Mouse (Mus musculus) induced T-regulatory cell, adult 2 months (primary cell): Measurements from ENCODE around the gene Rad51b.

ENCODE experiments used
- DNase-seq: peaks from one replicate; pipeline ENCODE4 v3.0.0-alpha.2; 2012; ENCODE audit warnings: low read depth

Rad51b gene

DNA sequence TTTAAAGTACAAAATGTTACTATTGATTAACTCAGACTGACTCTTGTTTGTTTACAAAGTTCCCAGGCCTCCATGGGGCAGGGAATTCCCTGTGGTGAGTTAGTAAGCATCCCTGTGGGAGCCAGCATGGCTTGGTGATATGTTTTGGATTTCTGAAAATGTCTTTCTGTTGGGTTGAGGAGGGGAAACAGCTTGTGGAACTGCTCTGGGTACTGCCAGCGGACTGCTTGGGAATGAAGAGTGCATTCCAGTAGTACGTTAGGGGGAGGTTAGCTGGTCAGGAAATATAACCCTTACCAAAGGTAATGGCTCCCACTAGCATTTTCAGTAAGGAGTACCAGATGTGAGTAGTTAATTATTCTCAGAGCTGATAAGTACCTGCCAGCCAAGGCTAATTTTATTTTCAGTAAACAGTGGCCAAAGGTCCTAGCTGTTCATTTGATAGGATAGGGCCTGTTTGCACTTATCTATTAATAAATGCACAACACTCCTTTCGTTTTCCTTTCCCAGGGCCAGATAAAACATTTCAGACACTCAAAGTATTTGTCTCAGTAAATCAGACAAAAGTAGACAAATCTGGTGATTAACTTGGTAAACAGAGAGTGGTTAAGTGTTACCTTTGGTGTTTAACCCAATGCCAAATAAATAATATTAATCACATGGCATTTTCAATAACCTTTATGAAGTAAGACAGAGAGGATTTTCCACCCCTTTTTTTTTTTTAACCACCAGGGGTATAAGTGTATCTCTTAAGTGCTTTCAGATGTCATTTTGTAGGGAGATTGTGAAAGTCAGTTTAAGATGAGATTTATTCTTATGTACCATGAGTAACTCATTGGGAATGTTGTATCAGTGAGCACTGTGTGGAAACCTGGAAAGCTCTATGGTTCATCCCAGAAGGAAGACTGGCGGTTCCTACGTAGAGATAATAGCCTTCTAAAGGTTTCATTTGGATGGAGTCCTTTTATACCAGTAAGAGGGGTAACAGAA is 235.0 kb downstream of the Rad51b start:
- DNase-seq = no peak

GRCm38 (mm10) chr12:79534778-79535177 is 237.7 kb downstream of the Rad51b start:
- DNase-seq = no peak

DNA sequence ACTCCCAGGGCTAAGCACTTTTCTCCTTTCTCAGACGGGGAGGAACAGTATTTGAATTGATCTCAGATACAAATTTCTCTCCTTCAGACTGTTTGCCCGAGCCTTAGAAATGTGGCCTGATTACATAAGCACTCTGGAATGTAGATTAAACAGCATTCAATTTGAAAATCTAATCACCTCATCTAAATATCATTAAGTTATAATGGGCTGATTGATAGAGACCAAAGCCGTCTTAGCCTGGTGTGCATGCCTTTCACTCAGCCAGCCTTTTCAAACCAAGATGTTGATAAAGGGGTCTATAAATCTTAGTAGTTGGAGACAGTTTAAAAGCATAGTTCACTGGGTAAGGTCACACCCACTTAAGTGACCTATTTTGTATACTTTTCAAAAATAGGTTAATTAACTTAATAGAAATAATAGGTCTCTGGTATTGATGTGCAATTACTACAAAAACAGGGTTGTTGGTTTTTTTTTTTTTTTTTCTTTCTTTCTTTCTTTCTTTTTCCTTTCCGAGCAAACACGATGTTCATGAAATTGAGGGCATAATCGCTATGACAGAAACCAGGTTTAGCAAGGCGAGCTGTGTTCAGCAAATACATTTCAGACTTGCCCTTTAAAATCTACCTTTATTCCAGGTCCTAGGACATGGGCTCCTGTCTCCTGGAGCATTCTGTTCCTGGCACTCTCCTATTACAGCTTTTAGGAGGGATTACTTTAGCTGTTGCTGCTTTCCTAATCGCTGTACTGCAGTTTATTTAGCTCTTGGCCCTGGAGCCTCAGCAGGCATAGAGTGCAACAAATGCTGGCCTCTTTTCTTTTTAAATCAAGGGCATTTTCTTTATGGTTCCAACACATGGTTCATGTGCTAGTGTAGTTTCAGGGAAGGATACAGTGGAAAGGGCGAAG is 238.7 kb downstream of the Rad51b start:
- no peak for DNase-seq

GRCm38 (mm10) chr12:79540176-79540575 is 243.1 kb downstream of the Rad51b start:
- peak; percentile 35 for DNase-seq

- DNase-seq = no peak
Measured at GRCm38 (mm10) chr12:79541581-79541980, 244.5 kb downstream of the Rad51b start.

DNA sequence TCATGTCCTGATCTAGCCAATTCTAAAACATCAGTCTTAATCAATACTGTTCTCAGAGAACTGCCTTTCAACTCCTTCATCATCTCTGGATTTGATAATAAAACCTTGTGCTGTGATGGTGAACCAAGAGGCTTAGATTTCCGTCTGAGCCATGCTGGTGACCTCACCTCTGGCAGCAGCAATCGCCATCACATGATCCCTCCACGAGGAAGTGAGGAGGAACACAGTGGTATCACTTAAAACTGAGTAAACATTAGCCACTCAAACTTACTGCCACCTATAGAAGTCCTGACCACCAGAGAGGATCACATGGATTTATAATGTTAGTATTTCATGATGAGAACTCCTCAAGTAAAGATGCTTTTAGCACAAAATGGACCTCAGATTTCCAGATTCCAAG is 248.0 kb downstream of the Rad51b start:
- DNase-seq = no peak

- no peak for DNase-seq
Measured at GRCm38 (mm10) chr12:79547556-79547955, 250.5 kb downstream of the Rad51b start.

GRCm38 (mm10) chr12:79548607-79549330 is 251.7 kb downstream of the Rad51b start:
- no peak for DNase-seq

DNA sequence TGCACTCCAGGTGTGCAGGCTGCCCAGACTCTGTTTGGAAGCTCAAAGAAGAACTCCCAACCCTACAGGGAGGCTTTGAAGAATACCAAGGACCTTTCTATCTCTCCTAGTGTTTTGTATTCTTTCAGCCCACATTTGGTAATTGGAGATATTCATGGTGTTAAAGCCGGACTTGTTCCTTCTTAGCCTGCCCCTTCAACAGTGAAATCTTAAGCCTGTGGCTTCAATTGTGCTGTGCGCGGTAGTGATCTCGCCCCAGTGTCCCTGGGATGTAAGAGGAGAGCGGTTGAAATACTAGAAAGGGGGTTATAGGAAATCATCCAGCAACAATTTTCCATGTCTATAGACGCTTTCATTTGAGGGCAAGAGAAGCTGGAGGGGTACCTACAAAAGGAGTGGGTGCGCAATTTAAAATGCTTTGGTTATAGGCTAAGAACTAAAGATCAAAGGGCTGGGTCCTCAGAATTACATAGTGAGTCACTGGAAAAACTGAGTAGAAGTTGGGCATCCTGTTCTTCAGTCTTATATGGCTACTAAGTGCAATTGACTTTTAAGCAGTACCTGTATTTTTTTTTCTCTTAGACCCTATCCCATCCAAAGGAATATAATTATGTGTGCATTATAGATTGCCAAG is 253.1 kb downstream of the Rad51b start:
- DNase-seq = peak; percentile 37

DNA sequence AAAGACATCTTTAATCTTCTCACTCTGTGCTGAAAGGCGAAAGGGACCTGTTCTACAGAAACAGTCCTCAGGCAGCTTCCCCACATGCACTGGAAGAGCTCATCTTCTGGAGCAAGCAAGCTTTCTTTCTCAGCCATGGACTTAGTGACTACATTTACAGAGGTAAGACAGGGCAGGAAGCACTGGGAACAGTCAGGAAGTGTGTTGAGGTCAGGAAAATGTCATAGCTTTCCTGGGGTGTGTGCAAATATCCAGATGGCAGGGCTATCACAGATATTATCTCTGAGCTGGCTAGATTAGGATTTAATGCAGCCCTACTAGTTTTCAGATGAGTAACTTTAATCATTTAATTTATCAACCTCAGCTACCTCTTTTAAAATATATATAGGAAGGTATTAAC is 254.2 kb downstream of the Rad51b start:
- DNase-seq = no peak

DNA sequence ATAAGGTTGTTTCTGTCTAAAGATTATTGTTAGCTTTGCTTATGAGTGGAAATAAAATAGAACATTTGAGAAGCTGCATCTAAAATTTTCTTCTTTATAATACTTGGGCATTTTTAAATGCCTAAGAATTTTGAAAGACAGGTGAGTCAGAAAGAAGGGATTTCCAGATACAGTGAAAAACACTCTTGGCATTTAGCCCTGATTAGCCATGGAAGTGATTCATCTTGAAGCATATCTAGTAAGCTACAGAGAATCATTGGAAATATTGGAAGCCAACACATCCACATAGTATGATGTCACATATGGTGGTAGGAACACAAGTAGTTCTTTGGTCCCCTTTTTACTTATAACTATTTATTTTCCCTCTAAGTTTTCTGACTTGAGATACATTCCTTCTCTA is 256.0 kb downstream of the Rad51b start:
- DNase-seq = no peak

DNA sequence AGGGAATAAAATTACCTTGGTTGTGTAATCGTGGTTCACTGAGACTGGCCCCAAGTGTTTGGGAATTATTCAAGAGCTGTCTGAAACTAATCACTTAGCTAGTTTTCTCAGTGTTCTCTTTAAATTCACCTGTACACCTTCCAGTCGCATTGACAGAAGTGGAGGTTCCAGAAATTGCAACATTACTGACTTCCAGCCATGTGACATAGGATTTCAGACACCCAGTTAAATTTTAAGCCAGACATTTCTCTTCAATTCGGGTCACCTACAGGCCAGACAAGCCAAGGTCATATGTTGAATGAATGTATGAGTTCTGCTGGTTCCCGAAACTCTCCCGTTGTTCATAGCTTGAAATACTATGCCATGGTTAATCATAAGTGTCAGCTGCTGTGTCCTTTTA is 260.8 kb downstream of the Rad51b start:
- no peak for DNase-seq

GRCm38 (mm10) chr12:79558711-79559110 is 261.6 kb downstream of the Rad51b start:
- DNase-seq = no peak

DNA sequence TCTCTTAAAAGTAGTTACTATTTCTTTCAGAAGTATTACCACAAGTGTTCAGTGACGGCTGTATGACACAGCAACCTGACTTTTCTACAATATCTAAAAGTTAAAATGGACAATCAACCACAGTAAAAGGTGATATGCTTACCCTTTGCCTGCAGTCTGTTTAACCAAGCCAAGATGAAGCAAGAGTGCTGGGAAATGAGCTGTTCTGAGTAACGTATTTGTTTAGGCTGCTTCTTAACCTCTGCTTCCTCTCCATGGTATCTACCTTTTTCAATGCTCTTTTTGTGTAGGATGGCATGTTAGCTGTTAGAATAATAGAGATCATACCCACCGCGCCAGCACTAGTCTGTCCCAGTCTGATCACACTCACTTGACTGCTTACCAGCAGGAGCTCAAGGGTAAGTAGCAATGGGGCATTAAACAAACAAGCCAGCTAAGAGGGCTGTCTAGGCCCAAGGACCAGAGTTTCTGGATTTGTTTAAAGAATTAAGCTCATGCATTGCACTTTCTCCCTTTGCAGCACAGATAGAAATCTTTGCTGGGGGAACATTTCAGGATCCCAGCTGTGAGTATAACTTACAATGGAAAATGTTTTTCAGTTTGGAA is 262.4 kb downstream of the Rad51b start:
- DNase-seq = no peak

DNA sequence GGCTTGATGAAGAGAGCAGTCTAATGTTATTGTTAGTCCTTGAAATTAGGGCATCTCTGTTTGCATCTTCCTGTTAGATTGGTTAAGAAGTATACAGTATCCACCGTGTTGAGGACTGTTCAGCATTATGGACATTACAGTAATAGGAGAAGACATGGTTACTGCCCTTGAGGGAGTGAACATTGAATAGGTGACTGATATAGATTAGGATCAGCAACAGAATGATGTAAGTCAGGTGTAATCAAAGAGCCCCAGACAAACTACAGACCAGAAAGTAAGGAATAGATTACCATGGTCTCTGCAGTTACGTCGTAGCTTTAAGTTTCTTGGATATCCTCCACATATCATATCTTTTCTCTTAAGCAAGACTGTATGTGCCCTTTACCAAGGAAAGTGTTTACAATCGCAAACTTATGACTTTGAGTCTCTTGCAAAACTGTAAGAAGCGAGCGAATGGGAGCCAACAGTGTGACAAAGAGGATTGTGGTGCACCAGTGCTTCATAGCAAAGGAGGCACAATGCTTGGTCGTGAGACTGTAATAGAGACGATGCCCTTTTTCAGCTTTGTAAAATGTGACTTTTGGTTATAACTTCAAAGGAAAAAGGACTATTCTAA is 263.1 kb downstream of the Rad51b start:
- no peak for DNase-seq

DNA sequence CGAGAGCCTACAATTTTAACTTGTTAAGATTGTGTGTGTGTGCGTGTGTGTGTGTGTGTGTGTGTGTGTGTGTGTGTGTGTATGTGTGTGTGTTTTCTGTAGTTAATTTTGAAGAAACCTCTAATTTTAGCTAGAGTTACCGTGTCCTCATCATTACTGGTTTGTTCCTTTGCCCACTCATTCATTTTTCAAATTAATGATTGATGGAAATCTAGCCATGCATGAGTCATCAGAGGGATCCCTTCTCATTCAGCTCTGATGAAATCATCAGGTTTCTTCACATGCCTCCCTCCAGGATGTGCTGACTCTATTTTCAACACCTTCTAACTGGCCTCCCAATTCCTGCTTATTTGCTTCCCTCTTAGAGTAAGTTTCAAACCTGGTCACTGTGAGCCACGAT is 263.8 kb downstream of the Rad51b start:
- DNase-seq = no peak

DNA sequence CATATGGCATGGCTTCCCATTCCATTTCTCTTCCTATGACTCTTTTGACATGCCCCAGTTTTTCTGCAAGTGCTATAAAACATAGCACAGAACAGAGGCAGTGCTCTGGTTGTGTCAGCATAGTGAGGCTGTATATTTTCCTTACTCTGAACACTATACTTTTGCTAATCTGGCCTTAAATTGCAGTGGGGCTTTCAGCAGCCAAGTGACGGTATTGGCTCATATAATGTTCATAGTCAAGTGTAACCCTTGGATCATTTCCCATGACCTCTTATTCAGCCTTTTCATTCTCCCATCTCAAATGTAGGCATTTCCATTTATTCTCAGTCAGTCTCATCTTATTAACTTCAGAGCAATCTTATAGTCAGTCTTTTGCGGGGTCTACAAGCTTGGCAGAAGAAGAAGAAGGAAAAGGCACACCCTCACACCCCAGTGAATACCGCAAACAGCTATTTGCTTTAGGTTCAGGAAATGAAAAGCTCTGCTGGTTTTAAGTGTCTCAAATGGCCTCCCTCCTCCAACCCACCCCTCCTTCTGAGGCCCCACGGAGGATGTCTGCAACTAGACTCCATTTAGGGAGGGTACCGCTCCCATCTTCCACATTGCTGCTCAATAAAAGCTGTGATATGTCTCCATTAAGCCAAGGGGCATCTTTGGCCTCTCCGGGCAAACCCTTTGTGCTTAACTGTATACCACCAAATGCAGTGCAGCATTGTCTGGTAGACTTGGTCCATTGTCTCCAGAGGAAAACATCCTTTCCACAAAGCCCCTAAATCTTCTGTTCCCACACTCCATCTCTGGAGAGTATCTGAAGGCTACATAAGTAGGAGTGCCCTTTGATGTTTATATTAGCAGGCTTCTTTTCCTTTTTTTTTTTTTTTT is 277.3 kb downstream of the Rad51b start:
- no peak for DNase-seq

DNA sequence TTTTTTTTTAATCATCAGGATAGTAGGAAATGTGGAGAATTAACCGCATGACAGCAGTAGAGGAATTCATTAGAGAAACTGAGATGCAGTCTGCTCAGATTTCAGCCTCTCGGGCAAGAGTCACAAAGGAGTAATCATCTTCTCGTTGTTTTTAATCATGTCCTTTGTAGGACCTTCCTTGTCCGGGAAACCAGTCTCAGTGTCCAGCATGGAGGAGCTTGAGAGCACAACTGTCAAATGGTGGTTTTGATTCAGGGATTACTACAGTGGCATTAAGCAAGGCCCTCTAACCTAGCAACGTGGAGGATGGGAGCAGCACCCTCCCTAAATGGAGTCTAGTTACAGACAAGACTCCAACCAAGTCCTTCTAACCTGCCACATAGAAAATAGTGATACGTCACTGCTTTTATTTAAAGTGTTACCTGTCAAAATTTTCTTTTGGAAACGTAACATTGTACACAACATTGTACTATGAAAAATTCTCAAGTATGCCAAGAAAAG is 278.0 kb downstream of the Rad51b start:
- DNase-seq = no peak

DNA sequence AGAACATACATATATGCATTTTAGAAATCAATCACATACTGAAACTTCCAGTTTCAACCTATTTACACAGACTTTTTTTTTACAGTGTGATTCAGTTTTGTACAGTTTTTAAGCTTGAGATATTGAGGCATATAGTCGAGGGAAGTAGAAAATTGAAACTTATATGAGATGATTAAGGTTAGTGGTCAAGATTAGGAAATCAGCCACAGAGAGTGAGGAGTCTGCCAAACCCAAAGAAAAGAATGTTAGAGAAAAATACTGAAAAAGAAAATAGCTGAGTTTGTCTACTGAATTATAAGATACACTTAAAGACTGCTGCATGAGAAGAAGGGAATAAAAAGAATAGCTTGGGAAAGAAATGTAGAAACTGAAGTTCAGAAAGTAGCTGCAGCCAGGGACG is 280.4 kb downstream of the Rad51b start:
- DNase-seq = no peak
